In genomic region chr14:16525137-16525924, GRCm38 (mm10) we compare ENCODE assay signal across 17 mouse cellular contexts.
DNase-seq lines count a peak whose midpoint lies in the region; ATAC-seq and TF ChIP-seq lines count a peak whose summit lies in the region.
"Had no signal": no experiment of that assay in that cellular context is flagged by ENCODE, and none has a peak within 500 bp of the region (broad histone marks: within the 10 kb centered on the region; RNA-seq: fewer than 3 reads in every experiment).

No protein-coding gene starts in this region.

- intact Hi-C loops in gastrocnemius, adult 2 months (cut with DNase I): no loop called here

- WGBS in kidney, embryonic 16.5 days: 63% methylated on average over 5 of the region's 5 CpGs
- 46% methylated on average over 5 of the region's 5 CpGs for WGBS in forebrain, embryonic 16.5 days

- H3K4me1 ChIP-seq in kidney, embryonic 16.5 days (ENCODE audit: insufficient read depth, low read length): peaks cover 5% of the 10 kb centered on the region; the same call in 1 of the 2 replicates
- H3K4me1 ChIP-seq in forebrain, embryonic 16.5 days (replicated peaks; ENCODE audit: control insufficient read depth, insufficient read depth, low read length): 0 out of 2 replicates have a peak, but pooled peaks cover 2% of the 10 kb centered on the region
- H3K4me1 ChIP-seq: embryonic facial prominence, embryonic 15.5 days; heart, embryonic 10.5 days; intestine, embryonic 15.5 days had no signal

- no peak for ATAC-seq in kidney, embryonic 16.5 days (ENCODE audit: low FRiP score, low TSS enrichment)
- peak; percentile 80 for ATAC-seq in forebrain, embryonic 16.5 days
- ATAC-seq: hindbrain, postnatal 0 days; intestine, embryonic 15.5 days had no signal

- no peak for DNase-seq in gastrocnemius, adult 2 months
- DNase-seq in gastrocnemius, postnatal 4 days (ENCODE audit: low spot score in 2 of 2): no peak
- DNase-seq in kidney, adult 8-10 months: no peak
- no peak for DNase-seq in lung, adult 18-20 months
- DNase-seq: cerebellum, adult 11 months; cerebellum, adult 8-10 months; cerebellum, postnatal 14 days; embryo, embryonic 11 days had no signal

- TF ChIP-seq CTCF in gastrocnemius, adult 2 months (IDR thresholded peaks at IDR 0.05): no peak

- no peak overlapping the region for H3K4me2 ChIP-seq in kidney, embryonic 16.5 days (replicated peaks; ENCODE audit: low read depth, low read length)
- H3K4me2 ChIP-seq in forebrain, embryonic 16.5 days (ENCODE audit: low read length): no peak overlapping the region
- H3K4me2 ChIP-seq: embryonic facial prominence, embryonic 15.5 days; heart, embryonic 15.5 days; hindbrain, embryonic 13.5 days; intestine, embryonic 15.5 days had no signal

- H3K27ac ChIP-seq in gastrocnemius, adult 2 months: peak overlapping the region; percentile 6; the same call in 1 of the 2 replicates
- peak overlapping the region; percentile 29; the same call in 1 of the 2 replicates for H3K27ac ChIP-seq in kidney, embryonic 16.5 days (ENCODE audit: low read length)
- no peak overlapping the region; the same call in 1 of the 2 replicates for H3K27ac ChIP-seq in forebrain, embryonic 16.5 days (ENCODE audit: low read length)
- H3K27ac ChIP-seq: embryonic facial prominence, embryonic 15.5 days; heart, embryonic 10.5 days; heart, embryonic 15.5 days; hindbrain, embryonic 13.5 days; hindbrain, postnatal 0 days; intestine, embryonic 15.5 days had no signal

- no peak overlapping the region for H3K9ac ChIP-seq in kidney, embryonic 16.5 days (replicated peaks; ENCODE audit: low read length)
- H3K9ac ChIP-seq in forebrain, embryonic 16.5 days (replicated peaks; ENCODE audit: low read depth, low read length): no peak overlapping the region
- H3K9ac ChIP-seq: embryonic facial prominence, embryonic 15.5 days; heart, embryonic 15.5 days; hindbrain, embryonic 13.5 days; intestine, embryonic 15.5 days had no signal

- peaks cover 8% of the 10 kb centered on the region for H3K36me3 ChIP-seq in kidney, embryonic 16.5 days (ENCODE audit: insufficient read depth, low read length)
- H3K36me3 ChIP-seq in forebrain, embryonic 16.5 days (ENCODE audit: control insufficient read depth, insufficient read depth): no peaks in the 10 kb centered on the region
- H3K36me3 ChIP-seq: embryonic facial prominence, embryonic 15.5 days; heart, embryonic 10.5 days; heart, embryonic 15.5 days; hindbrain, embryonic 13.5 days; intestine, embryonic 15.5 days had no signal

- no peak overlapping the region for H3K4me3 ChIP-seq in gastrocnemius, adult 2 months
- H3K4me3 ChIP-seq in kidney, embryonic 16.5 days (ENCODE audit: low read length): no peak overlapping the region
- H3K4me3 ChIP-seq in forebrain, embryonic 16.5 days (replicated peaks; ENCODE audit: low read length): no peak overlapping the region
- H3K4me3 ChIP-seq: embryonic facial prominence, embryonic 15.5 days; erythroblast, embryonic 14.5 days; heart, embryonic 10.5 days; heart, embryonic 15.5 days; hindbrain, embryonic 13.5 days; intestine, embryonic 15.5 days had no signal

- H3K9me3 ChIP-seq in kidney, embryonic 16.5 days (ENCODE audit: low read length): 0 out of 2 replicates have a peak, but pooled peaks cover 3% of the 10 kb centered on the region
- no peaks in the 10 kb centered on the region for H3K9me3 ChIP-seq in forebrain, embryonic 16.5 days (ENCODE audit: control insufficient read depth, low read length)
- H3K9me3 ChIP-seq: embryonic facial prominence, embryonic 15.5 days; heart, embryonic 10.5 days; heart, embryonic 15.5 days; hindbrain, embryonic 13.5 days; intestine, embryonic 15.5 days had no signal

- no peaks in the 10 kb centered on the region for H3K27me3 ChIP-seq in kidney, embryonic 16.5 days (ENCODE audit: insufficient read depth, low read length)
- H3K27me3 ChIP-seq in forebrain, embryonic 16.5 days (replicated peaks; ENCODE audit: control insufficient read depth, insufficient read depth, low read length): no peaks in the 10 kb centered on the region
- H3K27me3 ChIP-seq: embryonic facial prominence, embryonic 15.5 days; heart, embryonic 15.5 days; hindbrain, embryonic 13.5 days; intestine, embryonic 15.5 days had no signal
